Mouse (Mus musculus) liver, adult 2 months (tissue): Measurements from ENCODE around the gene Folr1. TPM values are rescaled to one million over a fixed set of nuclear protein-coding genes. Genes with fewer than 3 reads are reported as not detected.

Experiments used
- DNase-seq: peaks from one replicate; pipeline ENCODE4 v3.0.0-alpha.2; 2011; ENCODE audit warnings: low read depth, low spot score; ENCODE audit errors: extremely low read depth
- H3K27ac ChIP-seq: fragments of 200-500 bp; replicated peaks from 2 replicates; pipeline ENCODE4 v1.5.1; 2012; ENCODE audit warnings: low read depth, mild to moderate bottlenecking, control low read depth, inconsistent platforms, low read length; ENCODE audit not compliant: insufficient read depth
- H3K27me3 ChIP-seq: fragments of 200-500 bp; 2 replicates; pipeline ENCODE4 v1.6.1; 2012; ENCODE audit warnings: mild to moderate bottlenecking, moderate library complexity, low read length, inconsistent platforms; ENCODE audit not compliant: control insufficient read depth, insufficient read depth
- H3K36me3 ChIP-seq: fragments of 200-500 bp; 2 replicates; pipeline ENCODE4 v1.6.1; 2012; ENCODE audit warnings: low read length, inconsistent platforms; ENCODE audit not compliant: control insufficient read depth, insufficient read depth
- H3K4me1 ChIP-seq: fragments of 200-500 bp; 2 replicates; pipeline ENCODE4 v1.6.1; 2011; ENCODE audit warnings: low read length; ENCODE audit not compliant: control insufficient read depth, insufficient read depth
- H3K4me3 ChIP-seq: fragments of 200-500 bp; 2 replicates; pipeline ENCODE4 v1.5.1; 2011; ENCODE audit warnings: low read depth, mild to moderate bottlenecking, control low read depth, low read length, moderate library complexity; ENCODE audit not compliant: insufficient read depth
- H3K79me2 ChIP-seq: fragments of 200-500 bp; 2 replicates; pipeline ENCODE4 v1.6.1; 2012; ENCODE audit warnings: inconsistent platforms, mild to moderate bottlenecking, low read length, moderate library complexity; ENCODE audit not compliant: control insufficient read depth, insufficient read depth
- H3K9ac ChIP-seq: fragments of 200-500 bp; 2 replicates; pipeline ENCODE4 v1.6.1; 2012; ENCODE audit warnings: low read depth, mild to moderate bottlenecking, control low read depth, inconsistent platforms, low read length
- CTCF ChIP-seq: fragments of 200-500 bp; IDR thresholded peaks from 2 replicates; pipeline ENCODE4 v1.5.1; 2011; ENCODE audit warnings: low read depth, low read length, control low read depth
- POLR2A ChIP-seq: fragments of 200-500 bp; IDR thresholded peaks from 2 replicates; pipeline ENCODE4 v1.6.1; 2011; ENCODE audit warnings: low read length, control low read depth; ENCODE audit not compliant: insufficient read depth; ENCODE audit errors: extremely low read depth
- WGBS: fragments of 180-500 bp; shearing (Covaris S2); methylation state at CpG from one replicate; pipeline ENCODE4 v1.1.7; 2018; 5-methylcytosine and 5-hydroxymethylcytosine counted together
- polyA plus RNA-seq: library from polyadenylated mRNA; depleted of rRNA; stranded (reverse); fragments of >200 nt; gene quantifications from 2 replicates; pipeline ENCODE4 v1.2.3, GENCODE M21; 2012
- total RNA-seq: library from RNA; depleted of rRNA; stranded (reverse); fragments of >200 nt; gene quantifications from 2 replicates; pipeline ENCODE4 v1.2.3, GENCODE M21; 2014

The Folr1 gene
- total and polyA plus RNA-seq, 2 experiments: 0.23 TPM; not detected in 1

DNA sequence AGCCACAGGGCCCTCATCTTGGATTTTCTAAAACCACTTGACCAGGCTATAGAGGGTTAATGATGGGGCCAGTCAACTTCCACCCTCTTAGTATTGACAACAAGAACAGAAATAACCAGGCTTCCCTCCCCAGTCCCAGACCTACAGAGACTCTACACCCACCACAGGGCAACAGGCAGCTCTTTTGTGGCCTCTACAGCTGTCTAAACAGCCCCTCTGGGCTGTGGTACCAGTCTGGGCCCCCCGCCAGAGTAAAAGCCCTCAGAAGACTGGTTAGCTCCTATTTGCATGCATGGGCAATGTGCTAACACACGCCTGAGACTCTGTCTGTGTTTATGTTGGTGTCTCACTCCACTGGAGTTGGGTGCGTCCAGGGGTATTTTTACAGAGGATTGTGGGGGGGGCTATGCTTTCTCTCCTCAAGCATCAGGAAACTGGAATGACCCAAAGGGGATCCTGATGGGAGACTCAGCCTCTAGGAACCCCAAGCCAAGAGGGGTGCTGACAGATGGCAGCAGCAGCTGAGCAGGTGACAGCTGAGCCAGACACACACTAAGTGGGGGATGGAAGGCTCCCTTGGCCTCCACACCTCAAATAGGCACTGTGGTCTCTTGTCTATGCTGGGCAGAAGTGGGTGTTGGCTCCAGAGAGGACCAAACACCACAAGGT, 36.5 kb downstream of the Folr1 start:
- no peak for TF ChIP-seq CTCF
- no peak for TF ChIP-seq POLR2A
- DNase-seq: no peak

DNA sequence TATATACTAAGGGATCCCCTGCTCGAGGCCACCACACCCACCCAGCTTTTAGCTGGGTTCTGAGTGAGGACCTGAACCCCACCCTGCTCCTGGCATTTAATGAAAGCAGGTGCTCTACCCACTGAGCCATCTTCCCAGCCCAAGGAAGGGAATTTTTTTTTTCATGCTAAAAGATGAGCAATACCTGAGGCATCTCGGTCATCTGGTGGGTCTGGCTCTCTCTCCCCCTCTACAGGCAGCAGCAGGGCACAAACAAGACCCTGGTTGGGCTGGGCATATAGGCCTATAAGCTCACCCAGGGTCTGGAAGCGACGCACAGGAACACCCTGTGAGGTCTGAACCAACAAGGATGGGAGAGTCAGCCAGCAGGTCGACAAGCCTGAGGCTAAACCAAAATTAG, 37.2 kb downstream of the Folr1 start:
- no peak overlapping the region for H3K27ac ChIP-seq

More for the DNA sequence above, 36.5 kb downstream of the Folr1 start:
- WGBS: 96% methylated on average over 3 of the region's 3 CpGs
- no peak overlapping the region for H3K4me3 ChIP-seq
- H3K79me2 ChIP-seq: peaks cover 6% of the 10 kb centered on the region; the same call in 1 of the 2 replicates
- H3K27ac ChIP-seq: no peak overlapping the region
- H3K27me3 ChIP-seq: no peaks in the 10 kb centered on the region
- peaks cover 4% of the 10 kb centered on the region; the same call in 1 of the 2 replicates for H3K4me1 ChIP-seq
- peaks cover 27% of the 10 kb centered on the region for H3K36me3 ChIP-seq
- no peak overlapping the region for H3K9ac ChIP-seq

DNA sequence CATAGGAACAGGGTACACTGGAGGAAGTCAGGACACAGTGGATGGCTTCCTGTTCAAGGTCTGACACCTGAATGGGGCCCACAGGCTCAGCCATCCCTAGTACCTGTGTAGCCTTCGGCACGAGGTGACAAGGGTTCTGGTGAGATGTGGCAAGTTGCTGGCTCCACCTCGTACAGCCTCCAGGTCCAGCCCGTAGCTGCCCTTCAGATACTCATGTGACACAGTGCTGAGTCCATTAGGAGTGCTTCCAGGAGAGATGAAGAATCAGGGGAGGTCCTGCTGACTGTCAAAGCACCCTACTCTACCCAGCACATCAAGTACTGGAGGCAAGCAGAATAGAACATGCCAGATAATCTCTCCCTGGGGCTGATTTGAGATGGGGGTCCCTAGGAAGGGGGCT, 38.2 kb downstream of the Folr1 start:
- 94% methylated on average over 4 of the region's 4 CpGs for WGBS

More for the DNA sequence above, 37.2 kb downstream of the Folr1 start:
- H3K27me3 ChIP-seq: no peaks in the 10 kb centered on the region
- WGBS: 88% methylated on average over 5 of the region's 5 CpGs
- no peak for DNase-seq
- H3K36me3 ChIP-seq: peaks cover 33% of the 10 kb centered on the region
- no peaks in the 10 kb centered on the region for H3K4me1 ChIP-seq
- no peak overlapping the region for H3K9ac ChIP-seq
- no peak overlapping the region for H3K4me3 ChIP-seq
- TF ChIP-seq POLR2A (no peak), CTCF (no peak)
- peaks cover 6% of the 10 kb centered on the region; the same call in 1 of the 2 replicates for H3K79me2 ChIP-seq

DNA sequence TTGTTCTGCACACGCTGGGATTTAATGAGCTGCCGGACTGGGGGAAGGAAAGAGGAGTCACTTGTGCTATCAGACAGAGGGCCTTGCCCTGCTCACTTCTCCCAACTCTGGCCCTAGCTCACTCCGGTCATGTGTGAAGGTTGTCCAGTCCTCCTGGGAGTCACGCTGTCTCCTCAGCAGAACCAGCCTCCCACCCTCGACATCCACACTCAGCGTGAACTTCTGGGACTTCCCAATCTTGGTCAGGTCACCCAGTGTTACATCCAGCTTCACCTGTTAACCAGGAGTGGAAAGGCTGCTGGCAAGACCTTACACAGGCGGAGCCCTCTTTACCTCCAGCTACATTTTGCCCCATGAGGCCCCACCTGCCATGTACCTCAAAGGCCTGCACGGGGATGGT, 39.2 kb downstream of the Folr1 start:
- peaks cover 49% of the 10 kb centered on the region for H3K36me3 ChIP-seq
- H3K27ac ChIP-seq: no peak overlapping the region

More for the DNA sequence above, 38.2 kb downstream of the Folr1 start:
- Histone ChIP-seq H3K36me3 (peaks cover 42% of the 10 kb centered on the region), H3K4me1 (no peaks in the 10 kb centered on the region), H3K27me3 (no peaks in the 10 kb centered on the region), H3K4me3 (no peak overlapping the region), H3K27ac (no peak overlapping the region), H3K9ac (no peak overlapping the region), H3K79me2 (peaks cover 6% of the 10 kb centered on the region; the same call in 1 of the 2 replicates)
- TF ChIP-seq CTCF: no peak
- no peak for TF ChIP-seq POLR2A
- DNase-seq: no peak

DNA sequence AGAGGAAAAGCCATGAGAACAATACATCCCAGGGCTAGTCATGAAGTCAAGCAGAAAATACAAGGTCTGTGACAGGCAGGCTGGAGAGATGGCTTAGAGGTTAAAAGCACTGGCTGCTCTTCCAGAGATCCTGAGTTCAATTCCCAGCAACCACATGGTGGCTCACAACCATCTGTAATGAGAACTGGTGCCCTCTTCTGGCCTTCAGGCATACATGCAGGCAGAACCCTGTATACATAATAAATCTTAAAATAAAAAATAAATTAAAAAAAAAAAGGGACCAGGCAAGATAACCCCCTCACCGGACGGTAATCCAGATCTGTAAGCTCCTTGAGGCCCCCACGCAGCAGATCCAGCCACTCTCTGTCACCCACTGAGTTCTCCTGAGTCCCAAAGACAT, 40.2 kb downstream of the Folr1 start:
- no peaks in the 10 kb centered on the region for H3K4me1 ChIP-seq
- H3K36me3 ChIP-seq: peaks cover 54% of the 10 kb centered on the region
- TF ChIP-seq POLR2A (no peak), CTCF (no peak)
- H3K9ac ChIP-seq: no peak overlapping the region
- H3K4me3 ChIP-seq: no peak overlapping the region
- H3K27me3 ChIP-seq: no peaks in the 10 kb centered on the region
- H3K79me2 ChIP-seq: no peaks in the 10 kb centered on the region
- 98% methylated on average over 3 of the region's 3 CpGs for WGBS
- no peak for DNase-seq
- no peak overlapping the region for H3K27ac ChIP-seq

More for the DNA sequence above, 39.2 kb downstream of the Folr1 start:
- no peak overlapping the region for H3K4me3 ChIP-seq
- TF ChIP-seq POLR2A (no peak), CTCF (no peak)
- H3K79me2 ChIP-seq: peaks cover 2% of the 10 kb centered on the region; the same call in 1 of the 2 replicates
- no peak overlapping the region for H3K9ac ChIP-seq
- no peak for DNase-seq
- no peaks in the 10 kb centered on the region for H3K27me3 ChIP-seq
- H3K4me1 ChIP-seq: no peaks in the 10 kb centered on the region
- 98% methylated on average over 8 of the region's 8 CpGs for WGBS
